Mouse (Mus musculus) B cell, adult 2 months (primary cell): ENCODE data around the gene Rflnb.
A peak's percentile ranks its signal among the peaks of the same experiment; 100 is the strongest.

Experiments
- DNase-seq, 2 experiments: peaks; one replicate each; pipeline ENCODE4 v3.0.0; 2022

The Rflnb gene

DNA sequence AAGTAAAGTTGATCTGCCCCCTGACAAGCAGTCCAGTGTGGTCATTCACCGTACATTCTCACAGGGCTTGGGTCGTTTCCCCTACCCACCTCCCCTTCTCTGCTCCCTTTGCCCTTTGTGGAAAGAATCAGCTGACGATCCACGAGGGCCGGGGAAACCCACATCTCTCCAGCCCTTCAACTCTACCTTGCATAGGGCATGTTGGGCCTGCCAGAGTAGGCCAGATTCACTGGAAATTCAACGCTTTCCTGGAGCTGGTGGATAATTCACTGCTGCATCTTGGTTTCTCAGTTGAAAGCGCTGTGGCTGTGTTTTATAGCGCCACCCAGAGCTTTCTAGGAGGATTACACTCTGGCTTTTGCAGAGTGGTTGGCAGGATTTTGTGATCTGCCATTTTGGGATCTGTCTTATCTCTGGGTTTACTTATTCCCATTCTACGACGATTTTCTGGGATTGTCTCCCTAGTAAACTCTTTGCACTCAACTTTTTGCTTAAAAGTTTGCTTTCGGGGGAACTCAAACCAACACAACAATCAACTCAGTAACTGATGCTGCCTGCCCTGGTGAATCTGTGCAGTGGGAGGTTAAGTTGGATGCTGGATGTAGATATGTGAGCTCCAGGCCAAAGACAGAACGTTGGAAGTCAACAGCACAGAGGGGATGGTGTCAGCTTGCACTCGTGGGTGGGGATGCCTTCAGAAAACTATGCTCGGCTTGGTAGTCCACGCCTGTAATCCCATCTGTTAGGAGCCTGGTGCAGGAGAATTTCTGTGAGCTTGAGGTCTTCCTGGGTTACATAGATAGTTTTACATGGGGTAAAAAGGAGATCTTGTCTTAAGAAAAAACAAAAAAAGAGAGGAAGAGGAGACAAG, 36.4 kb downstream of the Rflnb start:
- DNase-seq = no peak

DNA sequence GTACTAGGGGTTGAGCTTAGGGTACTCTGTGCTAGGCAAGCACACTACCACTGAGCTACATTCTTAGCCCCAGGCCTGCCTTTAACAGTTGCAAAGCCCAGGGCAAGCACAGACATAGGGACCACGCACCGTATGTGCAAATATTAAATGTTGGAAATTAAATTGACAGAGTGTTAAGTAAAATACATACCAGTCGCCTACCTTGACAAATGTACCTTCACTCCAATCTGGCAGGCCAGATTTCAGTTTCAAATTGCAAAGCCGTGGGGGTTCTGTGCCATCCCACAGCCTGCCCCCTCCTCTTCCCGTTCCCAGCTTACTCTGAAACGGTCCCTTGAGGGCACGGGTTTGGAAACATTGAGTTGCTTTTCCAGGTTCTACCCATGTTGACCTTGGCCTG, 41.6 kb downstream of the Rflnb start:
- no peak for DNase-seq

DNA sequence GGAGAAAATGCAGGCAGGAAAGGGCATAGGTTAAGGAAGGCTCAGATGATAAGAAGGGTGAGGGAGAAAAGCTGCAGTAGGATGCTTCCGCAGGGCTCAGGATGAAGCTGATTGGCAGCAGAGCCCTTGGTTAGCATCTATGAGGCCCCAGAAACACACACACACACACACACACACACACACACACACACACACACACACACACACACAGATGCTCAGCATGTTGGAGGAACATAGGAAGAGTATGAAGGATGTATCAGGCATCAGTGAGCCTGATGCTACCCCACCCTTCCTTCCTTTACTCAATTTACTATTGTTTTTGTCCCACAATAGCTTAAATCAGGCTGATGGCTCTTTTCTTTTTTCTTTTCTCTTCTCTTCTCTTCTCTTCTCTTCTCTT, 43.0 kb downstream of the Rflnb start:
- DNase-seq = peak; percentile 36 to 52

DNA sequence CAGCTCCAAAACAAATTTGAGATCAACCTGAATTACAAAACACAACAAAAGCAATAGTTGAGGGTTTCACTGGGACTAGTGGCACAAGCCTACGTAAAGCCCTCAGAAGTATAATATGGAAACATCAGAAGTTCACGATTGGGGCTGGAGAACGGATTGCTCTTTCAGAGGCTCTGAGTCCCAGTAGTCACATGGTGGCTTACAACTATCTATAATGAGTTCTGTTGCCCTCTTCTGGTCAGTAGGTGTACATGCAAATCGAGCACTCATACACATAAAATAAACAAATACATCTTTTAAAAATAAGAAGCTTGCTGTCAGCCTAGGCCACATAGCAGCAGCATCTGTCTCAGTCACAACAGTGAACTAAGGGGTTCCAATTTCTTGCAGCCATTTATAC, 44.4 kb downstream of the Rflnb start:
- peak in 1 of 2 experiments; percentile 26 for DNase-seq

DNA sequence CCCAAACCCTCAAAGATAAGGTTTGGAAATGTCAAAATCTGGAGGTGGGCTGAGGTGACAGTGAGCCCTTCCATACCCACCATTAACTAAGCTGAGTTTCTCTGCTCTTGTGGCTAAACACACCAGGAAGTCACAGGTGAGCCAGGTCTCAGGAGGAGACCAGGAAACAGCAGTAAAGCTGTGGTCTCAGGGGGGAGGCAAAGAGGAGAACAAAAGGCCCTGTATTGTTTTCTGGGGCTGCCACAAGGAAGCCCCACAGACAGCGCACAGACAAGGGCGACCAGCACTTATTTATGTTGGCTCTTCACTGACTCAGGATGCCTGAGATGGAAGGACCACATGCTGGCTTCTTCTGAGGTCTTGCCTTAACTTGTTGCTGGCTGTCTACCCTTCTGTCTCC, 47.2 kb downstream of the Rflnb start:
- DNase-seq = no peak

DNA sequence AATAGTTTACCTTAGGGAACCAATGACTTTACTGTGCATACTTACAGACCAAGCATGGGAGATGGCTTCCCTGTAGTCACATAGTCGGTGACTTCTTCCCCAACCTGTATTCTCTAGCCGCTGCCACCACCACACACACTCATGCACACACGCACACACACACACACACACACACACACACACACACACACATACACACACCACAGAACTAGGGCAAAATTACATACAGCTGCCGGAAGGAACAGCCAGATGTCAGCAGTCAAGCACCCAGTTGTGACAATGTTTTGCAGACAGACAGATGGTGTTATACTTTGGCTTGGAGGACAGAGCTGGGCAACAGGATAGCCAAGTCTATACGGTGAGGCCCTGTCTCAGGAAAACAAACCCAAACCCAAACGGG, 49.5 kb downstream of the Rflnb start:
- DNase-seq = peak; percentile 54 to 56

DNA sequence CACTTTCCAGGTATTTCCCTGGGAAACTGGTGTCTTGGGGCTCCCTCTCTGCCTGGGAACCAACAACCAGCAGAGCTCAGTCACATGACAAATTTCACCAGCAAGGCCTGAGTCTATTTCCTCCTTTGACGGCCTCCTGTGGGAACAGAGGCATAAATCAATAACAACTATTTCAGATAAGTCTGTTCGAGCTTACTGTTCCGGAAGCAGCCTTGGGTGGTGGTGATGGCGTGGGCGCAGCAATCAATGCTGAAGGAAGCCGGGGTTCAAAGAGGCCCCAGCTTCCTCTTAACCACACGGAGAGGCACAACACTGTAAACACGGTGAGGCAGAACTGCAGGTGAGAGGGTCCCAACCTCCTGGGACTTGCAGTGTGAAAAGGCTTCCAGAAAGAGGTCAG, 50.8 kb downstream of the Rflnb start:
- DNase-seq = peak; percentile 79 to 84

DNA sequence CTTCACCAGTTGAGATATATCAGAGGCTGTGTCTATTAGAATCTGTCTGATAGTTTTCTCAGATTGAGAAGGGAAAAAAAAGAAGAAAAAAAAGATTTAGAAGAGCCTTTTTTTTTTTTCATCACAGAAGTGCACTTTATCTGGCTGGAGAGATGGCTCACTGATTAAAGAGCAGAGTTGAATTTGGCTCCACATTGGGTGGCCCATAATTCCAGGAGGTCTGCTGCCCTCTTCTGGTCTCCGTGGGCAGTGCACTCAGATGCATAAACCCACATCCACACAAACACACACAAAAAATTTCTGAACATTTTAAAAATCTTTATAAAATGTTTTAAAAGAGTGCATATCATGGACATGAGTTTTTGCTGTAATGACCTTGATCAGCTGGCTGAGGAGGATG, 53.6 kb downstream of the Rflnb start:
- DNase-seq = peak; percentile 60 to 61

DNA sequence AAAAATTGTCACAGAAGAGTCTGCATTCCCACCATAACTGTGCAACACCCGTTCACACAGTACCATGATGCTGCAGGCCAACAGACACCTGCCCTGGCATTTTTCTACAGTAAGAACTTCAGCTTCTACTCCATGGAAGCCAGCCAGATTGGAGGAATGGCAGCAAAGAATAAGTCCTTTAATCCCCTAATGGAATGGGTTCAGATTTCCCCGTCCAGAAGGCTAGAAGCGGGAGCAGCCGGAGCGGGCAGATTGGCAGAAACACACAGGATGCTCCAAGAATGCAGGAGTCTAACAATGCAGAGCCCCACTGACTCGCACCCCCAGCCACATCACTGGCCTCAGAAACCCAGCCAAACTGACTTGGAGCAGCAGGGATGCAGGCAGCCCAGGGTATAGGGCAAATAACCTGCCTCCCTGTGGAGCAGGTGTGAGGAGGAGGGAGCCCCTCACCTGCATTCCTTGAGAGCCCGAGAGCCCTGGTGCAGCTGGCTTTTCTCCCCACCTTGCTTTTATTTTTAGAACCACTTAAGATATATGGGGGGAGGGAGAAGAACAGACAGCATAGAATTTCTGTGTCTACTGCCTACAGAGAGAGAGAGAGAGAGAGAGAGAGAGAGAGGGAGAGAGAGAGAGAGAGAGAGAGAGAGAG, 54.5 kb downstream of the Rflnb start:
- no peak for DNase-seq

DNA sequence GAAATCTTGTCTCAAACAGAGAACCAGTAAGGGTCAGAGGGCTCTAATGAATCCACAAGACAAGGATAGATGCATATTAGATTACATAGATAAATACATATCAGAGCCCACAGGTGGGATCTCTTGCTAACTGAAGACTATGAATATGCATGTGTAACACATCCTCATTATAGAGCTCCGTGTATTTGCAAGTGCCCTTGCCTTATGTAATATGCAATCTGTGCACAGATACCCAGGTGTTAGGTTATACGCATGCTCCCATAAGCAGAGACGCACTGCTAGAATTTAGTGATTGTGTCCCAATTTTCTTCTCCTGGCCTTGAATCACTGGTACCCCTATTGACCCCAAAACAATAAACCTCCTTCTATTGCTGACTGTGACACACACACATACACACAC, 55.4 kb downstream of the Rflnb start:
- no peak for DNase-seq

DNA sequence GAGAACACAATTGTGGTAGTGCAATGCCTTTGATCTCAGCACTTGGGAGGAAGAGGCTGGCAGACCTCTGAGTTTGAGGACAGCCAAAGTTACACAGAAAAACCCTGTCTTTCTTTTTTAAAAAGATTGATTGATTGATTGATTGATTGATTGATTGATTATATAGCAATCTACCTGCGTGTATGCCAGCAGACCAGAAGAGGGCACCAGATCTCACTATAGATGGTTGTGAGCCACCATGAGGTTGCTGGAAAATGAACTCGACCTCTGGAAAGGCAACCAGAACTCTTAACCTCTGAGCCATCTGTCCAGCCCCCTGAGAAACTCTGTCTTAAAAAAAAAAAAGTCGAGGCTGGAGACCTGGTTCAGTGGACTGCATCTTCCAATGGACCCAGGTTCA, 57.0 kb downstream of the Rflnb start:
- DNase-seq = no peak
